Mouse (Mus musculus): ENCODE data around the gene Rhbdf2. TPM values are rescaled to one million over a fixed set of nuclear protein-coding genes. Genes with fewer than 3 reads are reported as not detected.
A peak's percentile ranks its signal among the peaks of the same experiment; 100 is the strongest.

The Rhbdf2 gene
- polyA plus RNA-seq, 1 experiment: 1.8 TPM

DNA sequence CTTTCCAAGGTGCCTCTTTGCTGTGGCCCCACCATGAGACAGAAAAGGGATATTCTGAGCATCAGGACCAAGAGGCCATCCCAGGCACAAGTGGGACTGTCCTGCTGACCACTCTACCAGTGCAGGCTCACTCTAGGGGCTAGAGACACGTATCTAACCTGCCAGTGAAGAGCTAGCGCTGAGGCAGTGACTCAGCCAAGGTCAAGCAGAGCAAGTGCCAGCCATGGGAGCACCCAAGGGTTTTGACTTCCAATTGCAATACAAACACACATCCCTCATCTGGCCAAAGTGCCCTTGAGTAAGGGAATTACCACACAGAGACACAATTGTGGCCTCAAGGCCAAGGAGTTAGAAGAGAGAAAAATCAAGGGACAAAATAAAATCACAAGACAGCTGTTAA, 51.4 kb downstream of the Rhbdf2 start:
- peaks cover 99% of the 10 kb centered on the region for H3K4me1 ChIP-seq (ENCODE audit: control insufficient read depth)
- H3K4me3 ChIP-seq (replicated peaks): peak overlapping the region; percentile 63
- no peaks in the 10 kb centered on the region for H3K27me3 ChIP-seq (ENCODE audit: control insufficient read depth)
- no peaks in the 10 kb centered on the region for H3K9me3 ChIP-seq (ENCODE audit: control insufficient read depth, low read length)
- TF ChIP-seq GATA1 (IDR thresholded peaks at IDR 0.05; ENCODE audit: low read length): no peak
- no peak for TF ChIP-seq TAL1 (IDR thresholded peaks at IDR 0.05; ENCODE audit: low read length)
- H3K36me3 ChIP-seq (ENCODE audit: control insufficient read depth): peaks cover 87% of the 10 kb centered on the region

DNA sequence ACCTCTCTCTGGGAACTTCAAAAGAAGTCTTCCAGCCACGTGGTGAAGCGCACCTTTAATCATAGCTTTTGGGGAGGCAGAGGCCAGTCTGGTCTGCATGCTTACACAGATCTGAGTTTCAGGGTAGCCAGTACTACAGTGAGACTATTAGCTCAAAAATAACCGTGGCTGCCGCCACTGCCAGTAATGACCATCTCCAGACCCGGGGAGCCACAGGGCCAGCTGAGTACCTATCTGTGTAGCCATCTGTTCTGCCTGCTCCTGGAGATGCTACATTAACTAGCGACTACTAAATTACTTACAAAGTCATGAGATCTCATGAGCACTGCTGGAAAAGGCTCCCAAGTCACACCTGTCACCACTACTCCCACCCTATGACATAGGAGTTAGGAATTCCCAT, 51.8 kb downstream of the Rhbdf2 start:
- H3K9me3 ChIP-seq (ENCODE audit: control insufficient read depth, low read length): no peaks in the 10 kb centered on the region

DNA sequence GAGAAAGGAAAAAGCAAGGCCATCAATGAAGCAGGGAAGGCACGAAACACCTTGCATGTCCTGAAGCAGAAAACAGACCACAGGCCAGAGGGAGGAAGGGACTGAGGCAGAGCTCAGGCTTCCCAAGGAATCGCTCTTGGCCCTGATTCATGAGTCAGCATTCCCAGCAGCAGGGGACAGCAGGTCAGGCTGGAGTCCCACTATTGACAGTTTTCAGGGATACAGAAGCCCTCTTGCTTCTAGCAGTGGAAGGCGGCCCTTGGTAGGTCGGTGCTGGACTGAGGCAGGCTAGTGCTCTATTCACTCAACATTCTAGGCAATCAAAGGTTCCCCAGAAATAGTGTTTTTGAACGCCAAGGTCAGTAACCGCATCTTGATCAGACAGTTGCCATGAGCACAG, 52.3 kb downstream of the Rhbdf2 start:
- H3K4me3 ChIP-seq (replicated peaks): peak overlapping the region; percentile 63

More for the DNA sequence above, 51.8 kb downstream of the Rhbdf2 start:
- Histone ChIP-seq H3K4me1 (ENCODE audit: control insufficient read depth) (peaks cover 99% of the 10 kb centered on the region), H3K36me3 (ENCODE audit: control insufficient read depth) (peaks cover 91% of the 10 kb centered on the region), H3K4me3 (replicated peaks) (peak overlapping the region; percentile 63), H3K27me3 (ENCODE audit: control insufficient read depth) (no peaks in the 10 kb centered on the region)
- no peak for TF ChIP-seq GATA1 (IDR thresholded peaks at IDR 0.05; ENCODE audit: low read length)
- 0 out of 3 replicates have a peak, but pooled peaks have one; percentile 22 for TF ChIP-seq TAL1 (IDR thresholded peaks at IDR 0.05; ENCODE audit: low read length)

DNA sequence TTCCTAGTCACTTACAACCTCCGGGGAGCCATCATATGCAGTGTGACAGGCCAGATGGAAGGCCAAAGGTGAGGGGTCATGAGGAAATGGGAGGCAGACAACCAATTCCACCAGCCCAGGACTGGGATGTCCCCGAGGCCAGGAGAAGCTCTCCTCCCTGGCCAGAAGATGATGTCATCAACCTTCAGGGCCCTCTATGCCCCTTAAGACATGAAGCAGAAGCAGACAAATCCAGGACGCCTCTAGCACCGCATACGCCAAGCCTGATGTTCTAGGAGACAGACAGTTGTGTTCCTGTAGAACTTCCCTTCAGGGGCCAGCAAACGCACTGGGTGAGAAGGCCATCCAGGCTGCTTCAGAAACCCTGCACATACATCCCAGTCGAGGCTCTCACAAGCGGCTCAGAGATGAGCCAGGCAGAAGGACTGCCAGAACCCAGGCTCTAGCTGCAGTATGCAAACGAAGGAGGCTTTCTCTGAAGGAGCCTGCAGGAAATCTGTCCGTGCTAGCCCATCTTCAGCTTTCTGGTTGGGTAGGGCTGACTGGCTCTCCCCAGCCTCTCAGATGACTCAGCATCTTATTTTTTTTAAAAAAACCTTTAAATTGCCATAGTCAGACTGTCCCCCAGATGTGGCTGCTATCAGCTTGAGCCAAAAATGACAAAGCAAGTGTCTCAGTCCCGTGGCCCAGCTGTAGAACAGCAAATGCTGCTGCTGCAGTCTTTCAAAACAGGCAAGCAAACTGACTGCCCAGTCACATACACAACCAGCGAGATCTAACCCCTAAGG, 53.9 kb downstream of the Rhbdf2 start:
- H3K27me3 ChIP-seq (ENCODE audit: control insufficient read depth): no peaks in the 10 kb centered on the region
- H3K4me3 ChIP-seq (replicated peaks): peak overlapping the region; percentile 63
- TF ChIP-seq TAL1 (IDR thresholded peaks at IDR 0.05; ENCODE audit: low read length) (peak; percentile 55), GATA1 (IDR thresholded peaks at IDR 0.05; ENCODE audit: low read length) (peak; percentile 56; the same call in 1 of the 2 replicates)
- H3K9me3 ChIP-seq (ENCODE audit: control insufficient read depth, low read length): no peaks in the 10 kb centered on the region
- peaks cover 80% of the 10 kb centered on the region for H3K36me3 ChIP-seq (ENCODE audit: control insufficient read depth)
- H3K4me1 ChIP-seq (ENCODE audit: control insufficient read depth): peaks cover 96% of the 10 kb centered on the region

More for the DNA sequence above, 52.3 kb downstream of the Rhbdf2 start:
- H3K36me3 ChIP-seq (ENCODE audit: control insufficient read depth): peaks cover 91% of the 10 kb centered on the region
- TF ChIP-seq GATA1 (IDR thresholded peaks at IDR 0.05; ENCODE audit: low read length): no peak
- no peak for TF ChIP-seq TAL1 (IDR thresholded peaks at IDR 0.05; ENCODE audit: low read length)
- H3K27me3 ChIP-seq (ENCODE audit: control insufficient read depth): no peaks in the 10 kb centered on the region
- no peaks in the 10 kb centered on the region for H3K9me3 ChIP-seq (ENCODE audit: control insufficient read depth, low read length)
- H3K4me1 ChIP-seq (ENCODE audit: control insufficient read depth): peaks cover 99% of the 10 kb centered on the region

DNA sequence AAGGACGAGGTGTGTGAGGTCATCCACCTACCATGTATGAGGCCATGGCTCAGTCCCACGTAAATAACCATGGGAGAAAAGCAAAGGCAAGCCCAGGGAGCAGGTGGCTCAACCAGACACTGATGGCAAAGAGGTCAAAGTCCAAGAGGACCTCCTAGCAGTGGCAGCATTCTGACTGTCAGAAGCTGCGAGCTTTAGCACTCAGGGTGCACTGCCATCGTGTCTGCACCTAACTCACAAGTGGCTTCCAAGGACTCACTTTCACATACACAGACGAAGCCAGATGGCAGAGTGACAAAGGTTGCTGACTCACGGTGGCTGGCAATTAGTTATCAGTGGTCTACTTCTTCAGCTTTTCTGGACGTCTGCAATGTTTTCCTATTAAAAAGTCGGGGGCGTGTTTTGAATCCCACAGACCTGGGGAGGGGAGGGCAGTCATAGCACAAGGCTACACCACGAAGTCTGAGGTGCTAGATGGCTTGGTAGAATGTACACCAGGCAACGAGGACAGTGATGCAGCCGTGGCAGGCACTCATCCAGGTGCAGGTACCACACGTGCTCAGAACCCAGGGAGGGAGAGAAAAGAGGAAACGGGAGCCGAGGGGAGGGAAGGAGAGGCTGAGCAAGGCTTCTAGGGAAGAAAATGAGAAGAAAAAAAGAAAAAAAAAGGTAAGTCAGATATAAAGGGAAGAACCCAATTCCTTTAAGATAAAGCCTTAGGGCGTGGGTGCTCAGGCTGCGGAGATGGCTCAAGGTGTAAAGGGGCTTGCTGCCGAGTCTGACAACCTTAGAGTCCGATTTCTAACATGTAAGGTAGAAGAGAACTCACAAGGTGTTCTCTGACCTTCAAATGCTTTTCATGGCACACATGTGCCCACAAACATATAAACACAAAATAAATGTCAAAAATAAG, 54.8 kb downstream of the Rhbdf2 start:
- H3K27me3 ChIP-seq (ENCODE audit: control insufficient read depth): no peaks in the 10 kb centered on the region
- peaks cover 96% of the 10 kb centered on the region for H3K4me1 ChIP-seq (ENCODE audit: control insufficient read depth)
- H3K4me3 ChIP-seq (replicated peaks): peak overlapping the region; percentile 63
- peak; percentile 19; the same call in 1 of the 2 replicates for TF ChIP-seq GATA1 (IDR thresholded peaks at IDR 0.05; ENCODE audit: low read length)
- TF ChIP-seq TAL1 (IDR thresholded peaks at IDR 0.05; ENCODE audit: low read length): 0 out of 3 replicates have a peak, but pooled peaks have one; percentile 20
- H3K36me3 ChIP-seq (ENCODE audit: control insufficient read depth): peaks cover 79% of the 10 kb centered on the region
- no peaks in the 10 kb centered on the region for H3K9me3 ChIP-seq (ENCODE audit: control insufficient read depth, low read length)

DNA sequence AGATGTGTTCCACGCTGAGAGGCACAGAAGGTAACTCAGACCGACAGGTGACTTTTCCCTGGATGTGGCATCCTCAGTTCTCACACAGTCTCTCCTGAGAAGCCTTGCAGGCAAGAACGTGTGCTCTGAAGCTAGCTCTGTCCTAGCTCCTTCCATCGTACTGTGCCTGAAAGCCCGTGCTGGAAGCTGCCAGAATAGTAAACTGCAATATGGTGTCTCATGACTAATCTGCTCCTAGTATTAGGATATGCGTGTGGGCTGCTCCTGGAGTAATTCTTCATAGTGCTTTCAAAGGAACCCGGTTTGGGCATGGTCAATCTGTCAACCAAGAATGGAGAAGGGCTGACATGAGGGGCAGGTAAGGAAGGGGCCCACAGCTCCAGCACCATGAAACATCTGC, 56.0 kb downstream of the Rhbdf2 start:
- Histone ChIP-seq H3K36me3 (ENCODE audit: control insufficient read depth) (peaks cover 75% of the 10 kb centered on the region), H3K27me3 (ENCODE audit: control insufficient read depth) (no peaks in the 10 kb centered on the region), H3K4me3 (replicated peaks) (peak overlapping the region; percentile 63), H3K4me1 (ENCODE audit: control insufficient read depth) (peaks cover 95% of the 10 kb centered on the region), H3K9me3 (ENCODE audit: control insufficient read depth, low read length) (no peaks in the 10 kb centered on the region)
- TF ChIP-seq TAL1 (IDR thresholded peaks at IDR 0.05; ENCODE audit: low read length) (no peak), GATA1 (IDR thresholded peaks at IDR 0.05; ENCODE audit: low read length) (no peak)

GRCm38 (mm10) chr11:116567531-116567930, 59.3 kb downstream of the Rhbdf2 start:
- TF ChIP-seq TAL1 (IDR thresholded peaks at IDR 0.05; ENCODE audit: low read length): no peak
- TF ChIP-seq GATA1 (IDR thresholded peaks at IDR 0.05; ENCODE audit: low read length): no peak
- H3K4me3 ChIP-seq (replicated peaks): no peak overlapping the region
- H3K4me1 ChIP-seq (ENCODE audit: control insufficient read depth): peaks cover 90% of the 10 kb centered on the region
- H3K27me3 ChIP-seq (ENCODE audit: control insufficient read depth): no peaks in the 10 kb centered on the region
- no peaks in the 10 kb centered on the region for H3K9me3 ChIP-seq (ENCODE audit: control insufficient read depth, low read length)
- peaks cover 75% of the 10 kb centered on the region for H3K36me3 ChIP-seq (ENCODE audit: control insufficient read depth)

- Histone ChIP-seq H3K9me3 (ENCODE audit: control insufficient read depth, low read length) (no peaks in the 10 kb centered on the region), H3K27me3 (ENCODE audit: control insufficient read depth) (no peaks in the 10 kb centered on the region), H3K4me1 (ENCODE audit: control insufficient read depth) (peaks cover 81% of the 10 kb centered on the region), H3K4me3 (replicated peaks) (no peak overlapping the region), H3K36me3 (ENCODE audit: control insufficient read depth) (peaks cover 70% of the 10 kb centered on the region)
- no peak for TF ChIP-seq TAL1 (IDR thresholded peaks at IDR 0.05; ENCODE audit: low read length)
- TF ChIP-seq GATA1 (IDR thresholded peaks at IDR 0.05; ENCODE audit: low read length): no peak
These were observed 61.4 kb downstream of the Rhbdf2 start for GRCm38 (mm10) chr11:116565283-116566041.
